Mouse (Mus musculus) cerebellum, adult 2 months (tissue): ENCODE data around the gene Dscam.

ENCODE experiments used
- CTCF ChIP-seq: fragments of 200-500 bp; IDR thresholded peaks from 2 replicates; pipeline ENCODE4 v1.5.1; 2011; ENCODE audit warnings: low read depth, mild to moderate bottlenecking, control low read depth, low read length, moderate library complexity, borderline replicate concordance; ENCODE audit not compliant: insufficient read depth
- POLR2A ChIP-seq: fragments of 200-500 bp; IDR thresholded peaks from 2 replicates; pipeline ENCODE4 v1.6.1; 2011; ENCODE audit warnings: low read length, control low read depth, borderline replicate concordance; ENCODE audit not compliant: insufficient read depth

DNA sequence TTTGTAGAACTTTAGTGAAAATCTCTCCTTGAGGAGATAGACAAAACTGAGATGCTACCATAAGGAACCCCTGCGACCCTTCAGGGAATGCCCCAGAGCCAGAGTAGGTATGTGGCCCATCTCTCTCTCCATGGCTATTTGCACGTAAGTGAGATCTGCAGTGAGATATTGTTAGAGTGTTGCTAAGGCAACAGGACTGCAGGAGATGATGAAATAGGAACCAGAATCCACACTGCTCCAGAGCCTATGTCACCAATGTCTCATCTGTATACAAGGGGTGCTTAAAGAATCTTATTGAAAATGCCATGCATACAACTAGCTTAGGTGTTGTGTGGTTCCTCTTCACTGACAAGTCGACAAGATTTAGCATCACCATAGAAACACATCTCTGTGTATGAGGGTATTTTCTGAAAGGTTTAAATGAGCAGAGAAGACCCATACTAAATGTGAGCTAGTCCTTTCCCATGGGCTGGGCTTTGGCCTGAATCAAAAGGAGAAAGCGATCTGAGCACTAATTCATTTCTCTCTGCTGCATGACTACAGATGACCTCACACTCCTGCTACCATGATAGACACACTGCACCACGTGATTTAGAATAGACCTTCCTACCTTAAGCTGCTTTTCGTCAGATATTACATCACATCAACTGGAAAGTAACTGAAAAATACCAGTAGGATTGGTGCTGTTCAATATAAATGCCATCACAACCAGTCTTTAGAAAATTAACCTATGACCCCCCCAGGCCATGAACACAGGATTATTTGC, 95.2 kb downstream of the Dscam start:
- TF ChIP-seq POLR2A, result no peak
- TF ChIP-seq CTCF, result no peak
